Mouse (Mus musculus) neural tube, embryonic 10.5 days (tissue): ENCODE data around the gene 1700011L22Rik.

Experiments
- DNase-seq: peaks from one replicate; pipeline ENCODE4 v3.0.0-alpha.2; 2017; ENCODE audit warnings: low spot score; ENCODE audit errors: extremely low spot score

The 1700011L22Rik gene

GRCm38 (mm10) chr8:79248470-79248869 is at the start of gene 1700011L22Rik:
1700011L22Rik (minus strand) TSS chr8:79248570.
- no peak for DNase-seq

- peak; percentile 49 for DNase-seq
Measured at GRCm38 (mm10) chr8:79297763-79298162, 49.4 kb upstream of the 1700011L22Rik start.

GRCm38 (mm10) chr8:79295276-79296105 is 47.1 kb upstream of the 1700011L22Rik start:
- no peak for DNase-seq

GRCm38 (mm10) chr8:79294610-79295275 is 46.4 kb upstream of the 1700011L22Rik start, which contains the start of gene Mmaa:
Mmaa (minus strand) TSS chr8:79294937.
- peak; percentile 98 for DNase-seq

- no peak for DNase-seq
Measured at GRCm38 (mm10) chr8:79293841-79294240, 45.5 kb upstream of the 1700011L22Rik start.

GRCm38 (mm10) chr8:79292712-79293264 is 44.4 kb upstream of the 1700011L22Rik start:
- no peak for DNase-seq

GRCm38 (mm10) chr8:79289592-79289991 is 41.2 kb upstream of the 1700011L22Rik start:
- no peak for DNase-seq

GRCm38 (mm10) chr8:79288681-79289080 is 40.3 kb upstream of the 1700011L22Rik start:
- no peak for DNase-seq

- no peak for DNase-seq
Measured at GRCm38 (mm10) chr8:79288250-79288649, 39.9 kb upstream of the 1700011L22Rik start.

- no peak for DNase-seq
Measured at GRCm38 (mm10) chr8:79286424-79286823, 38.1 kb upstream of the 1700011L22Rik start.

- no peak for DNase-seq
Measured at GRCm38 (mm10) chr8:79284626-79285025, 36.3 kb upstream of the 1700011L22Rik start.

- DNase-seq = no peak
Measured at GRCm38 (mm10) chr8:79281376-79281890, 33.1 kb upstream of the 1700011L22Rik start.

- no peak for DNase-seq
Measured at GRCm38 (mm10) chr8:79277264-79277870, 29.0 kb upstream of the 1700011L22Rik start.

- DNase-seq = no peak
Measured at GRCm38 (mm10) chr8:79274940-79275339, 26.6 kb upstream of the 1700011L22Rik start.

- no peak for DNase-seq
Measured at GRCm38 (mm10) chr8:79273776-79274175, 25.4 kb upstream of the 1700011L22Rik start.

- no peak for DNase-seq
Measured at GRCm38 (mm10) chr8:79272676-79273075, 24.3 kb upstream of the 1700011L22Rik start.

- no peak for DNase-seq
Measured at GRCm38 (mm10) chr8:79268921-79269320, 20.6 kb upstream of the 1700011L22Rik start.

GRCm38 (mm10) chr8:79261920-79262319 is 13.6 kb upstream of the 1700011L22Rik start:
- no peak for DNase-seq

GRCm38 (mm10) chr8:79256076-79256705 is 7.8 kb upstream of the 1700011L22Rik start:
- DNase-seq = no peak

GRCm38 (mm10) chr8:79253742-79254141 is 5.4 kb upstream of the 1700011L22Rik start:
- DNase-seq = no peak

GRCm38 (mm10) chr8:79243422-79243821 is 4.9 kb downstream of the 1700011L22Rik start:
- no peak for DNase-seq
